Mouse (Mus musculus): Measurements from ENCODE around the gene Iqsec1. TPM values are rescaled to one million over a fixed set of nuclear protein-coding genes. Genes with fewer than 3 reads are reported as not detected.
A peak's percentile ranks its signal among the peaks of the same experiment; 100 is the strongest.

The Iqsec1 gene
- total and polyA plus RNA-seq, 2 experiments from 2014 or later, result 21.8 to 103 TPM

DNA sequence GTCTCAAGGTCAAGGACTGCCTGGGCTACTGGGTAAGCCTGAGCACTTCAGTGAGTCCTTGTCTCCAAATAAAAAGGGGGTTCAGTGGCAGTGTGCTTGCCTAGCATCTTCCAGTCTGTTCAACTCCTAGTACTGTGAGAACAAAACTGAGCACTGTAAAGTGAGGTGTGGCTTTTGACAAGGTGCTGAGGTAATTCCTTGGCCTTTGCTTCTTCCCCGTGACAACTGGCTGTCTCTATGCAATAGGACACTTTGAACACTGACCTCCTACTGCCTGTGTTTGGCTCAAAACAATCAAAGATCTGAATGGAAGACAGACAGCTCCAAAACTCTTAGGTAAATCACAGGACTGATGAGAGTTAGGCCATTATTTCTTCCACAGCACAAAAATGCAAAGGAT is 246.0 kb downstream of the Iqsec1 start:
- Histone ChIP-seq H3K9ac (no peak overlapping the region), H3K27ac (ENCODE audit: low read depth, low read length) (no peak overlapping the region), H3K36me3 (ENCODE audit: insufficient read depth) (no peaks in the 10 kb centered on the region), H3K4me1 (ENCODE audit: insufficient read depth) (peaks cover 13% of the 10 kb centered on the region; the same call in 1 of the 2 replicates), H3K27me3 (ENCODE audit: insufficient read depth, low read length) (no peaks in the 10 kb centered on the region), H3K4me3 (ENCODE audit: low read depth, low read length) (no peak overlapping the region), H3K4me2 (ENCODE audit: low read depth) (no peak overlapping the region), H3K9me3 (ENCODE audit: low read length) (no peaks in the 10 kb centered on the region)
- DNase-seq, result no peak
- no peak for TF ChIP-seq CTCF (IDR thresholded peaks at IDR 0.05; ENCODE audit: low read depth)
- WGBS, result 38% methylated on average over 1 of the region's 1 CpGs
- no peak for ATAC-seq

DNA sequence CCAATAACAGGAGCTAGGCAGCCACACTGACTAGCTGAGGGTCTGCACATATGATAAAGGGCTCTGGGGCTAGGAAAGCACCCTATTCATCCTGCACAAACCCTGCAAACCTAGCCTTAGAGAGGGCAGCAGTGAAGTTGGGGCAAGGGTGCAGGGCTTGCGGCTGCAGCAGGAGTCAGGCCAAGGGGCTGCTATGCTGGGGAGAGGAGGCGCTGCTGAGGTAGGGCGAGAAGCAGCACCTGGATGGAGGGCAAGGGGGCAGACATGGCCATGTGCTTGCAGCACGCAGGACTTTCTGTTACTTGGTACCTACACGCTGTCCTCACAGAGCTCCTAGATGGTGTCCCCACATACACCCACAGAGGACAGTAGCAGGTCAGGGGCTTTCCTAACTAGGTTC is 246.8 kb downstream of the Iqsec1 start:
- Histone ChIP-seq H3K9ac (no peak overlapping the region), H3K27me3 (ENCODE audit: insufficient read depth, low read length) (no peaks in the 10 kb centered on the region), H3K4me2 (ENCODE audit: low read depth) (no peak overlapping the region), H3K27ac (ENCODE audit: low read depth, low read length) (no peak overlapping the region), H3K4me1 (ENCODE audit: insufficient read depth) (peaks cover 10% of the 10 kb centered on the region; the same call in 1 of the 2 replicates), H3K9me3 (ENCODE audit: low read length) (no peaks in the 10 kb centered on the region), H3K36me3 (ENCODE audit: insufficient read depth) (no peaks in the 10 kb centered on the region), H3K4me3 (ENCODE audit: low read depth, low read length) (no peak overlapping the region)
- no peak for DNase-seq
- 92% methylated on average over 5 of the region's 5 CpGs for WGBS
- TF ChIP-seq CTCF (IDR thresholded peaks at IDR 0.05; ENCODE audit: low read depth), result no peak
- no peak for ATAC-seq

DNA sequence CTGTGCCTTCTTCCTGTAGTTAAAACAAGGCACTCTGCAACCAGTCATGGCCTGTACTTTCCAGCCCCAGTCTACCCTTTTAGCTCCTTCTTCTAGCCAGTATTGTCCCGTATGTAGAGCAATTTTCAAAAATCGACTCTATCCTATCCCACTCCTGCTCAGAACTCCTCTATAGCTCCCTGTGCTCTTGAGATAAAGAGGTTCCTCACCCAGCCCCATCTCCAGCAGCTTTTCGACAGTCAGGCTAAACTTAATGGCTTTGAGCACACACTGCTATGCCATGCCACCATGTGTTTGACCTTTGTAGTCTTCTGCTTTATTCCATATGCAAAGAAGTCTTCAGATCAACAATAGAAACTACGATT is 247.4 kb downstream of the Iqsec1 start:
- Histone ChIP-seq H3K4me2 (ENCODE audit: low read depth) (no peak overlapping the region), H3K9ac (no peak overlapping the region), H3K9me3 (ENCODE audit: low read length) (no peaks in the 10 kb centered on the region), H3K27me3 (ENCODE audit: insufficient read depth, low read length) (no peaks in the 10 kb centered on the region), H3K36me3 (ENCODE audit: insufficient read depth) (no peaks in the 10 kb centered on the region), H3K27ac (ENCODE audit: low read depth, low read length) (no peak overlapping the region), H3K4me1 (ENCODE audit: insufficient read depth) (0 out of 2 replicates have a peak, but pooled peaks cover 5% of the 10 kb centered on the region), H3K4me3 (ENCODE audit: low read depth, low read length) (no peak overlapping the region)
- WGBS, result 74% methylated on average over 4 of the region's 4 CpGs
- no peak for ATAC-seq
- no peak for TF ChIP-seq CTCF (IDR thresholded peaks at IDR 0.05; ENCODE audit: low read depth)
- no peak for DNase-seq

DNA sequence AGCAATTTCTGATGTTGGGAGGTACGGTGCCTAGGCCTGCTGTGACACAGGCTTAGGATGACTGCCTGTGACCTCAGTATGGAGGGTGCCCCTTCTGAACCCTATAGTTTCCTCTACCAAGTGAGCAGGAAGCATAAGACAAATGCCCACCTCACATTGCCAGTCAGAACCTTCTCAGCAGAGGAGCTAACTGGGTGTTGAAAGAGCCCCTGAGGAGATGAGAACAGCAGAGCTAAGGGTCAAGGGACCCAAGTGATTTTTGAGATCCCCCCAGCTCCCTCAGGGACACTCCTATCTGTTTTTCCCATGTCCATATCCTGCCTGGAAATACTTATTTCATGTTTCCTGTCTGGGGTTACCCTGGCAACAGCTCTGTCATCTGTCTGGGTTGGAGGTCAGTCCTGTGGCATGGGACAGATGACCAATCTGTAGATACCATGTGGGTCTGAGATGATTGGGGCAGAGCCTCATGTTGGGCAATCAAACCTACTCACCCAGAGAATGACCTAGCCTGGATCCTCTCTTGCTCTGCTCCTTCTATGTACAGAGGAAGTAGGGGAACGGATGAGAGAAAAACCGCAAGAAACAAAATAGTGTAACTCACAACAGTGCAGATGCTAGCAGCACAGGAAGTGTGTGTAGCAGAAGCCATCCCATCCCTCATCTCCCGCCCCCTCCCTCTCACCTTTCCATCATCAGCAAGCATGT is 248.0 kb downstream of the Iqsec1 start:
- WGBS, result 90% methylated on average over 4 of the region's 4 CpGs
- DNase-seq, result no peak
- Histone ChIP-seq H3K27ac (ENCODE audit: low read depth, low read length) (no peak overlapping the region), H3K4me2 (ENCODE audit: low read depth) (no peak overlapping the region), H3K4me3 (ENCODE audit: low read depth, low read length) (no peak overlapping the region), H3K36me3 (ENCODE audit: insufficient read depth) (no peaks in the 10 kb centered on the region), H3K9ac (no peak overlapping the region), H3K4me1 (ENCODE audit: insufficient read depth) (no peaks in the 10 kb centered on the region), H3K9me3 (ENCODE audit: low read length) (no peaks in the 10 kb centered on the region), H3K27me3 (ENCODE audit: insufficient read depth, low read length) (no peaks in the 10 kb centered on the region)
- ATAC-seq, result no peak
- no peak for TF ChIP-seq CTCF (IDR thresholded peaks at IDR 0.05; ENCODE audit: low read depth)

DNA sequence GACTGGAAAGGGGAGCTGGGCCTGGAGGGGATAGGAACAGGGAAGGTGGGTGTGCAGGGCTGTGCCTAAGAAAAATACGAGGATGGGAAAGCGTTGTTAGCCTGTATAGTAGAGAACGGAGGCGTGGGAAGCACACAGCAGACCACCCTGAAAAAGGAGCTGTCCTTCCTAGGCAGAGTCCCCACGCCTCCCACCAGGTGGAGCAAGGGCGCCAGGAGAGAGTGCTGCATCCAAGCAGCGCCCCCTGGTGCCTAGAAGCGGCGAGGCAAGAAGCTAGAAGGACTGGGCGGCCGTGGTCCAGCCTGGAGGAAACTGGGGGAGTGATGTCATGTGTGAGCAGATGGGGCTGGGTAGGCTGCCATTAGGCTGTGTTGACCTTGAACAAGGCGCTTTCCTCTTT is 251.1 kb downstream of the Iqsec1 start:
- no peaks in the 10 kb centered on the region for H3K9me3 ChIP-seq (ENCODE audit: low read length)
- H3K27me3 ChIP-seq (ENCODE audit: insufficient read depth, low read length), result no peaks in the 10 kb centered on the region
- H3K4me2 ChIP-seq (ENCODE audit: low read depth), result peak overlapping the region; percentile 91
- 3% methylated on average over 12 of the region's 12 CpGs for WGBS
- peak overlapping the region; percentile 46; the same call in 1 of the 2 replicates for H3K27ac ChIP-seq (ENCODE audit: low read depth, low read length)
- ATAC-seq (peak; percentile 88), DNase-seq (peak; percentile 94)
- TF ChIP-seq CTCF (IDR thresholded peaks at IDR 0.05; ENCODE audit: low read depth), result peak; percentile 100
- no peaks in the 10 kb centered on the region for H3K36me3 ChIP-seq (ENCODE audit: insufficient read depth)
- peak overlapping the region; percentile 82 for H3K9ac ChIP-seq
- no peaks in the 10 kb centered on the region for H3K4me1 ChIP-seq (ENCODE audit: insufficient read depth)
- H3K4me3 ChIP-seq (ENCODE audit: low read depth, low read length), result peak overlapping the region; percentile 74

DNA sequence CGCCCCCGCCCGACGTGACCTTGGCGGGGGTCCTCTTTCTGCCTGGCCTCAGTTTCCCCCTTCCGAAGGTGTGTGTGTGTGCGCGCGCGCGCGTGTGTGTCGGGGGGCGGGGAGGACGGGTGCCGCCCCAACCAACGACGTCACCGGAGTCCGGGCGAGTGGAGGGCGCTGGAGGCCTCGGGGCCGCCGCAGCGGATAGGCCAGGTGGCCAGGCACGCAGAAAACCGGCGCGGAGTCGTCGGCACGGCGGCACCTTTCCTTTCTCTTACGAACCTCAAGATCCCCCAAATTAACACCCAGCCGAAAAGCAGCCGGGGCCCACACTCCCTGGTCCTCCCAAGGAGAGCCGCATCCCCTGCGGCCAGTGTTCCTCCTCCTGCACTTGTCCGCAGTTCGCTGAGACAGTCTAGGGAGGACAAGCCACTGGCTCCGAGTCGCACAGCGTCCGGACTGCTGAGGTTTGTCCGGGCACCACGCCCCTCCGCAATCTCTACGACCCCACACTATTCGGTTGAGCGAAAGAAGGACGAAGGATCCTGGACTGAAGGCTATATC is 251.7 kb downstream of the Iqsec1 start:
- peak; percentile 67 for DNase-seq

DNA sequence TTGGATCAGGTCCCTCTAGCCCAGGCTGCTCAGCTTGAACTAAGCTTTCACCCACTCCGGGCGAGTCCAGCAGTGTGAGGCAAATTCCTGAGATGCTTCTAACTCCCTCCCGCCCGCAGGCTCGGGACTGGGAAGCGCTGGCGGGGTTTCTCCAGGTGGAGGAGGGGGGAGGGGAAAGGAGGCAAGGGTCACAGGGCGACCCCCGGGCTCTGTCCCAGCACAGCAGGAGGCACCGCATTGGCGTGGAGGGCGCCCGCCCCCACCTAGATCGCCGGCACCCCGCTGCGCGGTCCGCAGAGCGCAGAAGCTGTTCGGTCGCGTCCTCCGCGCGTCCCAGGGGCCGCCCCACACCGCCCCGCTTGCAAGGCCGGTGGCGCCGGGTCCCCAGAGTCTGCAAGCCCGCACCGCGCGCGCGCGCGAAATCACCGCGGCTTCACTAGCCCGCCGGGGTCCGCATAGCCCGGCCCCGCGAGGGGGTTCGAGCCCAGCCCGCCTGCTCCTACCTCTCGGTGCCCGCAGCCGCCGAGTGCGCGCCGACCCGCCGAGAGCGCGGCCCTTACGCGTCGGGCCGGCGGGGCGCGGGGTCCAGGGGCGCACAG is 252.3 kb downstream of the Iqsec1 start:
- no peak for TF ChIP-seq CTCF (IDR thresholded peaks at IDR 0.05; ENCODE audit: low read depth)
- Histone ChIP-seq H3K27me3 (ENCODE audit: insufficient read depth, low read length) (no peaks in the 10 kb centered on the region), H3K9me3 (ENCODE audit: low read length) (no peaks in the 10 kb centered on the region), H3K4me1 (ENCODE audit: insufficient read depth) (no peaks in the 10 kb centered on the region), H3K9ac (peak overlapping the region; percentile 82), H3K27ac (ENCODE audit: low read depth, low read length) (peak overlapping the region; percentile 66), H3K36me3 (ENCODE audit: insufficient read depth) (no peaks in the 10 kb centered on the region), H3K4me2 (ENCODE audit: low read depth) (peak overlapping the region; percentile 91), H3K4me3 (ENCODE audit: low read depth, low read length) (peak overlapping the region; percentile 74)
- DNase-seq (peak; percentile 50), ATAC-seq (peak; percentile 50)
- WGBS, result 4% methylated on average over 58 of the region's 69 CpGs

More for the DNA sequence above, 251.7 kb downstream of the Iqsec1 start:
- Histone ChIP-seq H3K4me2 (ENCODE audit: low read depth) (peak overlapping the region; percentile 91), H3K9ac (peak overlapping the region; percentile 82), H3K9me3 (ENCODE audit: low read length) (no peaks in the 10 kb centered on the region), H3K36me3 (ENCODE audit: insufficient read depth) (no peaks in the 10 kb centered on the region), H3K27me3 (ENCODE audit: insufficient read depth, low read length) (no peaks in the 10 kb centered on the region), H3K4me3 (ENCODE audit: low read depth, low read length) (peak overlapping the region; percentile 74), H3K27ac (ENCODE audit: low read depth, low read length) (peak overlapping the region; percentile 66), H3K4me1 (ENCODE audit: insufficient read depth) (no peaks in the 10 kb centered on the region)
- peak; percentile 70 for ATAC-seq
- no peak for TF ChIP-seq CTCF (IDR thresholded peaks at IDR 0.05; ENCODE audit: low read depth)
- WGBS, result under 1% methylated on average over 47 of the region's 52 CpGs

Data from forebrain, postnatal 0 days (tissue).